In genomic region chr12:84855084-84855625, GRCm38 (mm10) we compare ENCODE assay signal across 13 mouse cellular contexts. TPM values are rescaled to one million over a fixed set of nuclear protein-coding genes. Genes with fewer than 3 reads are reported as not detected.
DNase-seq lines count a peak whose midpoint lies in the region; ATAC-seq lines count a peak whose summit lies in the region.
"Had no signal": no experiment of that assay in that cellular context is flagged by ENCODE, and none has a peak within 500 bp of the region (broad histone marks: within the 10 kb centered on the region; RNA-seq: fewer than 3 reads in every experiment).

No protein-coding gene starts in this region.

- no peak overlapping the region for H3K4me3 ChIP-seq in forebrain, embryonic 10.5 days
- H3K4me3 ChIP-seq in forebrain, embryonic 12.5 days (replicated peaks): no peak overlapping the region
- H3K4me3 ChIP-seq in brown adipose tissue, adult 24 weeks (ENCODE audit: insufficient read depth, low read depth, low read length): no peak overlapping the region
- no peak overlapping the region for H3K4me3 ChIP-seq in liver, embryonic 11.5 days (ENCODE audit: low read depth, low read length)
- H3K4me3 ChIP-seq in macrophage (ENCODE audit: inconsistent target): no peak overlapping the region
- H3K4me3 ChIP-seq: midbrain, embryonic 12.5 days had no signal

- no peaks in the 10 kb centered on the region for H3K9me3 ChIP-seq in forebrain, embryonic 10.5 days
- H3K9me3 ChIP-seq in forebrain, embryonic 12.5 days: no peaks in the 10 kb centered on the region
- H3K9me3 ChIP-seq in liver, embryonic 11.5 days (ENCODE audit: control insufficient read depth, low read length): no peaks in the 10 kb centered on the region
- H3K9me3 ChIP-seq: midbrain, embryonic 12.5 days had no signal

- DNase-seq in forebrain, embryonic 10.5 days (ENCODE audit: extremely low spot score, low spot score): no peak
- no peak for DNase-seq in liver, embryonic 11.5 days (ENCODE audit: low spot score)
- DNase-seq in adrenal gland, adult 2 months: no peak
- DNase-seq in frontal cortex, postnatal 36 days (ENCODE audit: low spot score in 2 of 2): no peak
- DNase-seq in ovary, postnatal 10 days (ENCODE audit: low spot score): no peak
- DNase-seq: adrenal gland, postnatal 10 days; heart, postnatal 10 days; thymus, postnatal 14 days had no signal

- peaks cover 21% of the 10 kb centered on the region for H3K4me1 ChIP-seq in forebrain, embryonic 10.5 days
- H3K4me1 ChIP-seq in forebrain, embryonic 12.5 days: no peaks in the 10 kb centered on the region
- H3K4me1 ChIP-seq in brown adipose tissue, adult 24 weeks (ENCODE audit: control insufficient read depth, insufficient read depth, insufficient read length, low read length): 0 out of 2 replicates have a peak, but pooled peaks cover 3% of the 10 kb centered on the region
- peaks cover 31% of the 10 kb centered on the region for H3K4me1 ChIP-seq in liver, embryonic 11.5 days (replicated peaks; ENCODE audit: control insufficient read depth, insufficient read depth, low read length)
- H3K4me1 ChIP-seq: midbrain, embryonic 12.5 days had no signal

- WGBS in forebrain, embryonic 10.5 days: 84% methylated on average over 4 of the region's 4 CpGs
- 86% methylated on average over 4 of the region's 4 CpGs for WGBS in forebrain, embryonic 12.5 days
- WGBS in liver, embryonic 11.5 days: 75% methylated on average over 4 of the region's 4 CpGs
- WGBS in macrophage (ENCODE audit: missing documents): 45% methylated on average over 4 of the region's 4 CpGs

- H3K79me2 ChIP-seq in macrophage (ENCODE audit: inconsistent target): no peaks in the 10 kb centered on the region

- H3K27me3 ChIP-seq in forebrain, embryonic 10.5 days (ENCODE audit: poor library complexity, severe bottlenecking): no peaks in the 10 kb centered on the region
- no peaks in the 10 kb centered on the region for H3K27me3 ChIP-seq in forebrain, embryonic 12.5 days
- 0 out of 2 replicates have a peak, but pooled peaks cover 3% of the 10 kb centered on the region for H3K27me3 ChIP-seq in liver, embryonic 11.5 days (replicated peaks; ENCODE audit: control insufficient read depth, insufficient read depth, low read length)
- H3K27me3 ChIP-seq: midbrain, embryonic 12.5 days had no signal

- H3K4me2 ChIP-seq in forebrain, embryonic 12.5 days: no peak overlapping the region
- H3K4me2 ChIP-seq in liver, embryonic 11.5 days: no peak overlapping the region
- H3K4me2 ChIP-seq: midbrain, embryonic 12.5 days had no signal

- 0 out of 2 replicates have a peak overlapping the region, but pooled peaks have one; percentile 20 for H3K27ac ChIP-seq in forebrain, embryonic 10.5 days
- no peak overlapping the region for H3K27ac ChIP-seq in forebrain, embryonic 12.5 days
- H3K27ac ChIP-seq in brown adipose tissue, adult 24 weeks (replicated peaks; ENCODE audit: low read depth, low read length): 0 out of 2 replicates have a peak overlapping the region, but pooled peaks have one; percentile 14
- H3K27ac ChIP-seq in liver, embryonic 11.5 days (ENCODE audit: low read depth, low read length): peak overlapping the region; percentile 72
- H3K27ac ChIP-seq in macrophage: peak overlapping the region; percentile 86
- H3K27ac ChIP-seq: midbrain, embryonic 12.5 days had no signal

- no peak for ATAC-seq in forebrain, embryonic 12.5 days (ENCODE audit: low FRiP score)
- ATAC-seq in liver, embryonic 11.5 days (replicated peaks; ENCODE audit: low FRiP score): no peak
- ATAC-seq: hindbrain, embryonic 16.5 days had no signal

- H3K36me3 ChIP-seq in forebrain, embryonic 10.5 days (replicated peaks): no peaks in the 10 kb centered on the region
- no peaks in the 10 kb centered on the region for H3K36me3 ChIP-seq in forebrain, embryonic 12.5 days (replicated peaks)
- no peaks in the 10 kb centered on the region for H3K36me3 ChIP-seq in liver, embryonic 11.5 days (ENCODE audit: control insufficient read depth, insufficient read depth, low read length)
- H3K36me3 ChIP-seq in macrophage (ENCODE audit: inconsistent target): no peaks in the 10 kb centered on the region
- H3K36me3 ChIP-seq: midbrain, embryonic 12.5 days had no signal

- H3K9ac ChIP-seq in forebrain, embryonic 12.5 days: no peak overlapping the region
- no peak overlapping the region for H3K9ac ChIP-seq in liver, embryonic 11.5 days (ENCODE audit: low read depth, low read length)
- H3K9ac ChIP-seq: midbrain, embryonic 12.5 days had no signal

RNA-seq across cellular contexts. Expression of gene Ltbp2, which starts 21.2 kb away (rescaled TPM):
- 0.10 TPM in 1 of 2 replicates, not detected in the other for polyA plus RNA-seq in forebrain, embryonic 10.5 days (2016; fragmentation: Nextera tagmentation; extraction: Ambion mirVana)
- 0.19 and 0.35 TPM in 2 replicates for polyA plus RNA-seq in forebrain, embryonic 12.5 days (2016; fragmentation: Nextera tagmentation; extraction: Ambion mirVana)
- 32.5 and 41.2 TPM in 2 replicates for polyA plus RNA-seq in brown adipose tissue, adult 24 weeks (2012; ENCODE audit: insufficient read depth, insufficient read length, missing spikeins)
- 0.16 and 0.29 TPM in 2 replicates for polyA plus RNA-seq in liver, embryonic 11.5 days (2014; fragmentation: Nextera tagmentation; extraction: Ambion mirVana)
- total RNA-seq in macrophage (2018; cell fraction: chromatin; rRNA removed): 1 to 10 TPM in 10 of 26 experiments, under 1 TPM in 15, not detected in 1; 0.08 to 7.8 (median 0.80) TPM
- total RNA-seq in macrophage (2018; cell fraction: cytosol; rRNA removed): under 1 TPM in 25 of 26 experiments, not detected in 1; 0.05 to 0.73 (median 0.19) TPM
- 1 to 10 TPM in 4 of 26 experiments, under 1 TPM in 17, not detected in 5; 0.12 to 3.3 (median 0.75) TPM for total RNA-seq in macrophage (2018; cell fraction: nucleus; rRNA removed)
- polyA plus RNA-seq in macrophage (2018): 0.07 to 0.25 TPM (median 0.21 TPM) in 3 replicates
- 10 to 100 TPM in 1 of 2 experiments, 1 to 10 TPM in 1; 6.6 to 11.9 TPM for total RNA-seq in adrenal gland, adult 2 months (2021)
- 11.8 and 16.1 TPM in 2 replicates for polyA plus RNA-seq in adrenal gland, adult 2 months (2012; rRNA removed)
